10 mouse cellular contexts compared by ENCODE assay signal in genomic region chr7:122820587-122821535, GRCm38 (mm10).
DNase-seq lines count a peak whose midpoint lies in the region; ATAC-seq and TF ChIP-seq lines count a peak whose summit lies in the region.
"Had no signal": no experiment of that assay in that cellular context is flagged by ENCODE, and none has a peak within 500 bp of the region (broad histone marks: within the 10 kb centered on the region; RNA-seq: fewer than 3 reads in every experiment).

No protein-coding gene starts in this region.

- H3K27me3 ChIP-seq in lung, embryonic 16.5 days (ENCODE audit: control insufficient read depth, insufficient read depth, low read depth, low read length): no peaks in the 10 kb centered on the region
- no peaks in the 10 kb centered on the region for H3K27me3 ChIP-seq in midbrain, postnatal 0 days (ENCODE audit: insufficient read depth, low read length)
- H3K27me3 ChIP-seq in midbrain, embryonic 14.5 days (ENCODE audit: control insufficient read depth, insufficient read depth, low read length): no peaks in the 10 kb centered on the region

- peak; percentile 87 for ATAC-seq in lung, embryonic 16.5 days (ENCODE audit: low read depth)
- no peak for ATAC-seq in midbrain, postnatal 0 days (ENCODE audit: low FRiP score)
- no peak for ATAC-seq in midbrain, embryonic 14.5 days (ENCODE audit: low FRiP score, low TSS enrichment)

- no peak overlapping the region for H3K4me3 ChIP-seq in lung, embryonic 16.5 days (ENCODE audit: low read length)
- no peak overlapping the region for H3K4me3 ChIP-seq in midbrain, postnatal 0 days (ENCODE audit: low read depth, low read length)
- no peak overlapping the region for H3K4me3 ChIP-seq in midbrain, embryonic 14.5 days (replicated peaks; ENCODE audit: low read depth, low read length)

- H3K36me3 ChIP-seq in lung, embryonic 16.5 days (ENCODE audit: control insufficient read depth, insufficient read depth, low read length): no peaks in the 10 kb centered on the region
- H3K36me3 ChIP-seq in midbrain, postnatal 0 days (ENCODE audit: insufficient read depth, low read length): no peaks in the 10 kb centered on the region
- no peaks in the 10 kb centered on the region for H3K36me3 ChIP-seq in midbrain, embryonic 14.5 days (ENCODE audit: control insufficient read depth, insufficient read depth, low read length)

- 69% methylated on average over 12 of the region's 12 CpGs for WGBS in lung, embryonic 16.5 days
- 85% methylated on average over 12 of the region's 12 CpGs for WGBS in midbrain, postnatal 0 days
- 86% methylated on average over 12 of the region's 12 CpGs for WGBS in midbrain, embryonic 14.5 days

- no peaks in the 10 kb centered on the region for H3K9me3 ChIP-seq in lung, embryonic 16.5 days (ENCODE audit: control insufficient read depth, low read length)
- no peaks in the 10 kb centered on the region for H3K9me3 ChIP-seq in midbrain, postnatal 0 days (ENCODE audit: low read length)
- H3K9me3 ChIP-seq in midbrain, embryonic 14.5 days (ENCODE audit: control insufficient read depth, low read length): no peaks in the 10 kb centered on the region

- no peak for TF ChIP-seq CTCF in midbrain, postnatal 0 days (IDR thresholded peaks at IDR 0.05)

- H3K4me1 ChIP-seq in lung, embryonic 16.5 days (replicated peaks; ENCODE audit: control insufficient read depth, insufficient read depth, low read length): no peaks in the 10 kb centered on the region
- H3K4me1 ChIP-seq in midbrain, postnatal 0 days (ENCODE audit: insufficient read depth, low read length): no peaks in the 10 kb centered on the region
- H3K4me1 ChIP-seq in midbrain, embryonic 14.5 days (ENCODE audit: control insufficient read depth, insufficient read depth, low read length): no peaks in the 10 kb centered on the region

- peak; percentile 22 for DNase-seq in adrenal gland, adult 2 months
- DNase-seq in adrenal gland, postnatal 4 days (ENCODE audit: low spot score in 2 of 2): no peak
- DNase-seq in heart, adult 11 months: peak; percentile 98
- DNase-seq in kidney, adult 18-20 months: peak; percentile 47
- DNase-seq in midbrain, postnatal 0 days (ENCODE audit: low spot score): no peak
- no peak for DNase-seq in frontal cortex, adult 2 months (ENCODE audit: extremely low spot score in 1 of 2, low spot score in 1 of 2)
- DNase-seq in midbrain, embryonic 14.5 days: no peak
- DNase-seq: cerebellum, postnatal 25 days; thymus, postnatal 4 days had no signal

- no peak overlapping the region for H3K4me2 ChIP-seq in lung, embryonic 16.5 days (ENCODE audit: low read depth, low read length)
- no peak overlapping the region for H3K4me2 ChIP-seq in midbrain, postnatal 0 days (ENCODE audit: low read depth, low read length, poor library complexity, severe bottlenecking)
- H3K4me2 ChIP-seq in midbrain, embryonic 14.5 days (ENCODE audit: low read length): no peak overlapping the region

- no peak overlapping the region for H3K9ac ChIP-seq in lung, embryonic 16.5 days (ENCODE audit: low read length)
- H3K9ac ChIP-seq in midbrain, postnatal 0 days (replicated peaks; ENCODE audit: low read length, poor library complexity, severe bottlenecking): no peak overlapping the region
- no peak overlapping the region for H3K9ac ChIP-seq in midbrain, embryonic 14.5 days (replicated peaks; ENCODE audit: low read length)

- H3K27ac ChIP-seq in lung, embryonic 16.5 days (ENCODE audit: low read length): peak overlapping the region; percentile 68
- H3K27ac ChIP-seq in midbrain, postnatal 0 days (ENCODE audit: low read depth, low read length): no peak overlapping the region
- no peak overlapping the region for H3K27ac ChIP-seq in midbrain, embryonic 14.5 days (replicated peaks; ENCODE audit: low read depth, low read length)

Comparison
In these comparisons a context has a peak if more than half of its experiments do, and no peak if none do; other contexts are left out.
1. DNase-seq: peak in adrenal gland, adult 2 months (single experiment), heart, adult 11 months (single experiment) and kidney, adult 18-20 months (single experiment); none in adrenal gland, postnatal 4 days (0 of 2), midbrain, postnatal 0 days (single experiment), frontal cortex, adult 2 months (0 of 2) and midbrain, embryonic 14.5 days (single experiment).